Mouse (Mus musculus): Measurements from ENCODE around the gene Tekt2. TPM values are rescaled to one million over a fixed set of nuclear protein-coding genes. Genes with fewer than 3 reads are reported as not detected.

Gene Tekt2
- polyA plus RNA-seq, 1 experiment from 2014 or later: 14.6 TPM

DNA sequence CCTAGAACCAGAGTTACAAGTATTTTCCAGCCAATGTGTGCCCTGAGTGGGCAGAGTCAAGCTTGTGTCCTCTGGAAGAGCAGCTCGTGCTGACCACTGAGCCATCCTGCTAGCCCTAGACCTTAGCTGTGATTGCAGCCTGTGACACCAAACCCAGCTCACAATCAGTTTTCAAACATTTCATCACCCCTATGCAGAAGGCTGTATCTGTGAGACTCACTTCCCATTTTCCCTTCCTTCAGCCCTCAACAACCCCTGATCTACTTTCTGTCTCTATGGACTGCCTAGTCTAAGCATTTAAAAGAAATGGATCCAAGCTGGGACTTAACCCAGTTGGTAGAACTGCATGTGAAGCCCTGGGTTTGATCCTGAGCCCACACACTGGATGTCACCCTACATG, 20.1 kb downstream of the Tekt2 start:
- no peaks in the 10 kb centered on the region for H3K9me3 ChIP-seq (ENCODE audit: low read length)
- no peak overlapping the region for H3K4me3 ChIP-seq (ENCODE audit: low read depth, low read length)
- H3K36me3 ChIP-seq (ENCODE audit: insufficient read depth, low read length): no peaks in the 10 kb centered on the region
- peaks cover 12% of the 10 kb centered on the region for H3K4me1 ChIP-seq (ENCODE audit: insufficient read depth, low read depth, low read length)
- peaks cover 7% of the 10 kb centered on the region; the same call in 1 of the 2 replicates for H3K27me3 ChIP-seq (replicated peaks; ENCODE audit: insufficient read depth, low read length)
- DNase-seq (ENCODE audit: low spot score) (no peak), ATAC-seq (no peak)
- WGBS: 96% methylated on average over 1 of the region's 1 CpGs
- no peak overlapping the region for H3K4me2 ChIP-seq (replicated peaks; ENCODE audit: low read depth, low read length)
- H3K9ac ChIP-seq (replicated peaks; ENCODE audit: low read depth): no peak overlapping the region
- no peak for TF ChIP-seq CTCF (IDR thresholded peaks at IDR 0.05)
- TF ChIP-seq EP300 (IDR thresholded peaks at IDR 0.05): no peak
- H3K27ac ChIP-seq (ENCODE audit: low read length): no peak overlapping the region

DNA sequence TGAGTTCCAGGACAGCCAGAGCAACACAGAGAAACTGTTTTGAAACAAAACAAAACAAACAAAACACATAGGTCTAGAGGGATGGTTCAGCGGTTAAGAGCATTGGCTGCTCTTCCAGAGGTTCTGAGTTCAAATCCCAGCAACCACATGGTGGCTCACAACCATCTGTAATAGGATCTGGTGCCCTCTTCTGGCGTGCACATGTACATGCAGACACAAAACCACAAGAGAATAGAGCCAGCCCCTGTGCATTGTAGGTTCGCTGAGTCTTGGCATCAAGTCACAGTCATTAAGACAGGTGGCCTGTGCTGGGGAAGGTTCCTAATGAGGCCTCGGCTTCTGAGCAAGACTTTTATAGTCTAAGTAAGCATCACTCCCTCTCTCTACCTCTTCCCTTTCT, 21.6 kb downstream of the Tekt2 start:
- Histone ChIP-seq H3K9ac (replicated peaks; ENCODE audit: low read depth) (no peak overlapping the region), H3K9me3 (ENCODE audit: low read length) (no peaks in the 10 kb centered on the region), H3K4me1 (ENCODE audit: insufficient read depth, low read depth, low read length) (peaks cover 12% of the 10 kb centered on the region), H3K36me3 (ENCODE audit: insufficient read depth, low read length) (no peaks in the 10 kb centered on the region), H3K4me2 (replicated peaks; ENCODE audit: low read depth, low read length) (no peak overlapping the region), H3K4me3 (ENCODE audit: low read depth, low read length) (no peak overlapping the region), H3K27me3 (replicated peaks; ENCODE audit: insufficient read depth, low read length) (peaks cover 13% of the 10 kb centered on the region), H3K27ac (ENCODE audit: low read length) (no peak overlapping the region)
- 48% methylated on average over 4 of the region's 4 CpGs for WGBS
- ATAC-seq: no peak
- TF ChIP-seq EP300 (IDR thresholded peaks at IDR 0.05) (no peak), CTCF (IDR thresholded peaks at IDR 0.05) (peak; percentile 53)
- DNase-seq (ENCODE audit: low spot score): no peak

DNA sequence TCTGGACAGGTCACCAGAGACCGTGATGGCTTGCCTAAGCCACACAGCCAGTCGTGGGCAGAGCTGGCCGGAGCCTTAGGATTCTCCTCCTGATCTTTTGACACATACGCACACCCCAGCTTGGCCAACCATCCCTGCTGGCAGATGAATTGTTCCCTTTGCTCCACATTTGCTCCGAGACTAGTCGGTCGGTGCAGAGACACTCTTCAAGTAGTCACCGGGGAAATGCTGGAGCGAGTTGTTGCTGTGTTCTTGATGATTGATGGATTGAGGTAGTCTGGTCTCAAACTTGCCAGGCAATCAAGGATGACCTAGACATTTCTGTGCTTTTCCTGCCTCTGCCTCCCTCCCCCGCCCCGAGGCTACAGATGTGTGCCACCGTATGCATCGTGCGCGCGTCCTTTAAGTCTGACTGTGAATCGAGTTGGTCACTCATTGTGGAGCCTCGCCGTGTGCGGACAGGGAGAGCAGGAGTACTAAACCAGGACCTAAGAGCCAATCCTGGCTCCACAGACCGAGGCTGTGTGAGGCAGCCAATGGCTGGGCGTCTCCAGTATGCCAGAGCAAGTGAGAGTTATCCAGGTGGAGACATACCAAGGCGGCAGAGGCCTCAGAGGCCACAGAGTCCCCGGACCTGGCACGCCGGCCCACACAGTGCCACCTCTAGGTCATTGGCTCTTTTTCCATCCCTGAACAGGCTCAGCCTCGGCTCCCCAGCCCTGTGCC, 23.7 kb downstream of the Tekt2 start:
- Histone ChIP-seq H3K27ac (ENCODE audit: low read length) (no peak overlapping the region), H3K4me3 (ENCODE audit: low read depth, low read length) (peak overlapping the region; percentile 31; the same call in 1 of the 2 replicates), H3K4me2 (replicated peaks; ENCODE audit: low read depth, low read length) (peak overlapping the region; percentile 54), H3K36me3 (ENCODE audit: insufficient read depth, low read length) (no peaks in the 10 kb centered on the region), H3K27me3 (replicated peaks; ENCODE audit: insufficient read depth, low read length) (peaks cover 13% of the 10 kb centered on the region), H3K9ac (replicated peaks; ENCODE audit: low read depth) (no peak overlapping the region), H3K9me3 (ENCODE audit: low read length) (no peaks in the 10 kb centered on the region), H3K4me1 (ENCODE audit: insufficient read depth, low read depth, low read length) (peaks cover 17% of the 10 kb centered on the region)
- TF ChIP-seq CTCF (IDR thresholded peaks at IDR 0.05) (no peak), EP300 (IDR thresholded peaks at IDR 0.05) (no peak)
- peak; percentile 25; the same call in 1 of the 2 replicates for ATAC-seq
- 9% methylated on average over 27 of the region's 27 CpGs for WGBS
- no peak for DNase-seq (ENCODE audit: low spot score)

DNA sequence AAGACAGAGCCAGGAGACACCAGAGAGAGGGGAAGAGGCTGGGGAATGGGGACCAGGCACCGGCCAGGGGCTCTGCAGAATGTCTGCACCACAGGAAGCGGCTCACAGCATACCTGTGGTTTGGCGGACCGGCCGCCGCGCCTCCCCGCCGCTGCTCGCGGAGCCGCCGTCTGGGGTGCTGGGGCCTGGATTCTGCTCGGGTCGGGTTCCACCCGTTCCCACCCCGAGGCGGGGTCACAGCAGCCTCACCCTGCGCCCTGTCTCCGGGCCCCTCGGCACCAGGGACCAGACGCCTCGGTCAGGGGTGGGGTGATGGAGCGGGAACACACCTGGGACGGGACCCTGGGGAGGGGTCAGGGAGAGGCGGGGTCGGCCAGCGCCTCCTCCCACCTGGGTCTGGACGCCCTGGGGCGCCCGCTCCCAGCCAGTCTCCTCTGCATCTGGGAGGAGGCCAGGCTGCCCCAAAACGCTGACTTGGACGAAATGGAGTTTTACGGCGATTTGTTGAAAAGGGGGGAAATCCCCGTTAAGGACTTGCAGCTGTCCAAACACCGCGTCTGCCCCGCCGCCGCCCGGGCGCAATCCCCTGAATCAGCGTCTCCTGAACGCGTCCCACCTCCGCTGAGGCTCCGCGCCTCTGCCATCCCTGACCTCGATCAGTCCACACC, 24.4 kb downstream of the Tekt2 start:
- H3K27me3 ChIP-seq (replicated peaks; ENCODE audit: insufficient read depth, low read length): peaks cover 13% of the 10 kb centered on the region

DNA sequence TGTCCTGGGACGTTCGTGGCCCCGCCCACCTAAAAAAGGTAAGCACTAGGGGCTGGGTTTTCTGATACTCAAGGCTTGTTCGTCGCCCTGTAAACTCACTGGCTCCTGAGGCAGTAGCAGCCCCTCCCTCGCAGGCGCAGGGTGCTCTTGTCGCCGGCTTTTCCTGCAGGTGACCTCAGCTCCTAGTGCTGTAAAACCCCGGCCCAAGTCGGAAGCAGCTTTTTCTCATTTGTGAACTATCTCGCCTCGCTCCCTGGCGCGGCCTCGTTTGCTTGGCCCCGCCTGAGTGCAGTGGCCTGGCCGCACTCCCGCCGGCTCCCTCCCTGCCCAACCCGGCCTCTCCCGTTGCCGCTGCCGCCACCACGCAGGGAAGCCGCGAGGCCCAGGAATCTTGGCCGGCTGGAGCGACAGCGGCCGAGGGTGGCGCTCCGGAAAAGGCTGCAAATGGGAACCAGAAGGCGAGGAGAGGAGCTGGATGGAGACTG, 28.8 kb downstream of the Tekt2 start:
- peak overlapping the region; percentile 51 for H3K27ac ChIP-seq (ENCODE audit: low read length)
- H3K27me3 ChIP-seq (replicated peaks; ENCODE audit: insufficient read depth, low read length): peaks cover 13% of the 10 kb centered on the region
- no peak for TF ChIP-seq EP300 (IDR thresholded peaks at IDR 0.05)
- peak; percentile 51 for TF ChIP-seq CTCF (IDR thresholded peaks at IDR 0.05)
- H3K4me3 ChIP-seq (ENCODE audit: low read depth, low read length): peak overlapping the region; percentile 21; the same call in 1 of the 2 replicates
- H3K9ac ChIP-seq (replicated peaks; ENCODE audit: low read depth): 0 out of 2 replicates have a peak overlapping the region, but pooled peaks have one; percentile 32
- ATAC-seq: peak; percentile 80
- peaks cover 22% of the 10 kb centered on the region for H3K4me1 ChIP-seq (ENCODE audit: insufficient read depth, low read depth, low read length)
- H3K4me2 ChIP-seq (replicated peaks; ENCODE audit: low read depth, low read length): peak overlapping the region; percentile 56
- H3K36me3 ChIP-seq (ENCODE audit: insufficient read depth, low read length): no peaks in the 10 kb centered on the region
- no peaks in the 10 kb centered on the region for H3K9me3 ChIP-seq (ENCODE audit: low read length)
- WGBS: under 1% methylated on average over 33 of the region's 34 CpGs
- DNase-seq (ENCODE audit: low spot score): peak; percentile 74

More for the DNA sequence above, 24.4 kb downstream of the Tekt2 start:
- Histone ChIP-seq H3K4me3 (ENCODE audit: low read depth, low read length) (peak overlapping the region; percentile 31), H3K4me1 (ENCODE audit: insufficient read depth, low read depth, low read length) (peaks cover 22% of the 10 kb centered on the region), H3K4me2 (replicated peaks; ENCODE audit: low read depth, low read length) (peak overlapping the region; percentile 54), H3K9me3 (ENCODE audit: low read length) (no peaks in the 10 kb centered on the region), H3K9ac (replicated peaks; ENCODE audit: low read depth) (no peak overlapping the region), H3K36me3 (ENCODE audit: insufficient read depth, low read length) (no peaks in the 10 kb centered on the region), H3K27ac (ENCODE audit: low read length) (no peak overlapping the region)
- DNase-seq (ENCODE audit: low spot score): no peak
- 2% methylated on average over 32 of the region's 50 CpGs for WGBS
- no peak for TF ChIP-seq CTCF (IDR thresholded peaks at IDR 0.05)
- no peak for TF ChIP-seq EP300 (IDR thresholded peaks at IDR 0.05)
- peak; percentile 12; the same call in 1 of the 2 replicates for ATAC-seq

DNA sequence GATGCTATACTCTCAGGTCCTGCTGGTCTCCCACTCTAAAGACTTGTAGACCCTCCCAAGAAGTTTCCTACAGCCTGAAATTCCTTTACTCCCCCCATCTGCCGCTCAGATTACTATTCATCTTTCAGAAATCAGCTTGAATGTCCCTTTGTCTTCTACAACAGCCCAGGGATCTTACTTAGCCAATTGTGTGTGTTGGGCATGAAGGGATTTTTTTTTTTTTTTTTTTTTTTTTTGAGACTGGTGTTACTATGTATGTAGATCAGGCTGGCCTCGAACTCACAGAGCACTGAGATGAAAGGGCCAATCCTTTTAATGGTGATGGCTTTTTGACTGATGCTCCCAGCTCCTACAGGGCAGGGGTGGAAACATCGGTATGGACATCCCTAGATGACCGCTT, 29.6 kb downstream of the Tekt2 start:
- Histone ChIP-seq H3K4me3 (ENCODE audit: low read depth, low read length) (no peak overlapping the region), H3K9me3 (ENCODE audit: low read length) (no peaks in the 10 kb centered on the region), H3K9ac (replicated peaks; ENCODE audit: low read depth) (no peak overlapping the region), H3K36me3 (ENCODE audit: insufficient read depth, low read length) (no peaks in the 10 kb centered on the region), H3K27me3 (replicated peaks; ENCODE audit: insufficient read depth, low read length) (peaks cover 10% of the 10 kb centered on the region), H3K27ac (ENCODE audit: low read length) (no peak overlapping the region), H3K4me2 (replicated peaks; ENCODE audit: low read depth, low read length) (no peak overlapping the region), H3K4me1 (ENCODE audit: insufficient read depth, low read depth, low read length) (peaks cover 15% of the 10 kb centered on the region)
- ATAC-seq: no peak
- 43% methylated on average over 4 of the region's 4 CpGs for WGBS
- TF ChIP-seq EP300 (IDR thresholded peaks at IDR 0.05): no peak
- no peak for TF ChIP-seq CTCF (IDR thresholded peaks at IDR 0.05)
- no peak for DNase-seq (ENCODE audit: low spot score)
